ENCODE assay signal across 13 mouse cellular contexts in the genomic region with DNA sequence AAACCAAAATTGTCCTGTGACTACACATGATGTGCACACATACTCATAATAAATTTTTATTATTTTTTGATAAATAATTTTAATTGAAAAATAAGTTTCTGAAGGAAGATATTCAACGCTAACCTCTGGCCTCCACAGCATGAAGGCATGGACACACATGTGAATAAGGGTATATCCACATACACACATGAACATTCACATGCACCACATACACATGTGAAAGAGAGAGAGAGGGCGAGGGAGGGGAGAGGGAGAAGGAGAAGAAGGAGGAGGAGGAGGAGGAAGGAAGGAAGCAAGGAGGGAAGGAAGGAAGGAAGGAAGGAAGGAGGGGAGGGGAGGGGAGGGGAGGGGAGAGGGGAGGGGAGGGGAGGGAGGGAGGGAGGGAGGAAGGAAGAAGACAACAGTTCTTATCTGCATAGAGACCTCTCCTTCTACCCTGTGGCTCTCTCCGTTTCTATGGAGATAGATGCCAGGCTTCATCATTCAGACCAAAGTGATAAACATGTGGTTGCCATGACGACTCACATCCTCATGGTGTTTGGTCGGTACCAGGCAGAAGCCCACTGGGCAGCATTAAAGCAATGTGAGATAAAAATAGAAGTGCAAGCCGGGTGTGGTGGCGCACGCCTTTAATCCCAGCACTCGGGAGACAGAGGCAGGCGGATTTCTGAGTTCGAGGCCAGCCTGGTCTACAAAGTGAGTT. TPM values are rescaled to one million over a fixed set of nuclear protein-coding genes. Genes with fewer than 3 reads are reported as not detected.
A peak's percentile ranks its signal among the peaks of the same experiment; 100 is the strongest.
DNase-seq lines count a peak whose midpoint lies in the region; ATAC-seq lines count a peak whose summit lies in the region.
"Had no signal": no experiment of that assay in that cellular context is flagged by ENCODE, and none has a peak within 500 bp of the region (broad histone marks: within the 10 kb centered on the region; RNA-seq: fewer than 3 reads in every experiment).

No protein-coding gene starts in this region.

- H3K36me3 ChIP-seq in forebrain, embryonic 15.5 days = no peaks in the 10 kb centered on the region
- no peaks in the 10 kb centered on the region for H3K36me3 ChIP-seq in midbrain, embryonic 16.5 days (ENCODE audit: control insufficient read depth, insufficient read depth, low read length)
- H3K36me3 ChIP-seq: embryonic facial prominence, embryonic 13.5 days; limb, embryonic 12.5 days had no signal

- H3K4me3 ChIP-seq in forebrain, embryonic 15.5 days = no peak overlapping the region
- no peak overlapping the region for H3K4me3 ChIP-seq in midbrain, embryonic 16.5 days (ENCODE audit: low read depth, low read length)
- H3K4me3 ChIP-seq: embryonic facial prominence, embryonic 13.5 days; limb, embryonic 12.5 days had no signal

- no peaks in the 10 kb centered on the region for H3K9me3 ChIP-seq in forebrain, embryonic 15.5 days
- H3K9me3 ChIP-seq in midbrain, embryonic 16.5 days (replicated peaks; ENCODE audit: control insufficient read depth, low read length, poor library complexity, severe bottlenecking) = no peaks in the 10 kb centered on the region
- H3K9me3 ChIP-seq: embryonic facial prominence, embryonic 13.5 days; limb, embryonic 12.5 days had no signal

- H3K4me1 ChIP-seq in forebrain, embryonic 15.5 days = no peaks in the 10 kb centered on the region
- H3K4me1 ChIP-seq in midbrain, embryonic 16.5 days (ENCODE audit: control insufficient read depth, insufficient read depth, low read length) = no peaks in the 10 kb centered on the region; the same call in 1 of the 2 replicates

- intact Hi-C loops in gastrocnemius, postnatal 36 days (cut with DNase I) = no loop called here

- no peak overlapping the region for H3K9ac ChIP-seq in forebrain, embryonic 15.5 days (replicated peaks)
- H3K9ac ChIP-seq in midbrain, embryonic 16.5 days (ENCODE audit: low read depth, low read length) = no peak overlapping the region
- H3K9ac ChIP-seq: embryonic facial prominence, embryonic 13.5 days; limb, embryonic 12.5 days had no signal

- 66% methylated on average over 11 of the region's 11 CpGs for WGBS in forebrain, embryonic 15.5 days
- WGBS in midbrain, embryonic 16.5 days = 38% methylated on average over 10 of the region's 11 CpGs

- ATAC-seq in forebrain, embryonic 15.5 days (replicated peaks) = peak; percentile 71; the same call in 1 of the 2 replicates
- ATAC-seq in midbrain, embryonic 16.5 days = peak; percentile 97

- H3K27ac ChIP-seq in forebrain, embryonic 15.5 days (replicated peaks) = no peak overlapping the region
- no peak overlapping the region for H3K27ac ChIP-seq in midbrain, embryonic 16.5 days (ENCODE audit: low read length)
- H3K27ac ChIP-seq: embryonic facial prominence, embryonic 13.5 days had no signal

- H3K4me2 ChIP-seq in forebrain, embryonic 15.5 days (replicated peaks) = no peak overlapping the region
- H3K4me2 ChIP-seq in midbrain, embryonic 16.5 days (ENCODE audit: low read length) = no peak overlapping the region
- H3K4me2 ChIP-seq: embryonic facial prominence, embryonic 13.5 days; limb, embryonic 12.5 days had no signal

- H3K27me3 ChIP-seq in forebrain, embryonic 15.5 days = no peaks in the 10 kb centered on the region
- no peaks in the 10 kb centered on the region for H3K27me3 ChIP-seq in midbrain, embryonic 16.5 days (ENCODE audit: control insufficient read depth, insufficient read depth, low read depth, low read length)
- H3K27me3 ChIP-seq: embryonic facial prominence, embryonic 13.5 days; limb, embryonic 12.5 days had no signal

- peak; percentile 36 to 44 for DNase-seq in B cell, adult 2 months
- DNase-seq in ES-CJ7 (ENCODE audit: low read depth, low spot score) = peak; percentile 70
- DNase-seq in right cerebral cortex, postnatal 25 days = no peak
- DNase-seq in gastrocnemius, postnatal 36 days = no peak
- DNase-seq in gastrocnemius, adult 18-20 months (ENCODE audit: low spot score) = no peak
- DNase-seq: heart, postnatal 36 days; thymus, postnatal 36 days had no signal

RNA-seq across cellular contexts. Expression of gene Ap2s1, which starts 20.8 kb away (rescaled TPM):
- 395 and 401 TPM in 2 replicates for polyA plus RNA-seq in forebrain, embryonic 15.5 days (2015; fragmentation: Nextera tagmentation; extraction: Ambion mirVana)
- polyA plus RNA-seq in midbrain, embryonic 16.5 days (2015; fragmentation: Nextera tagmentation; extraction: Ambion mirVana) = 437 and 461 TPM in 2 replicates
- 10 to 100 TPM; 48.5 to 50.9 TPM for total RNA-seq in gastrocnemius, postnatal 36 days (2021)
- 10 to 100 TPM; 44.5 to 46.8 TPM for total RNA-seq in gastrocnemius, adult 18-20 months (2021)

RNA-seq across cellular contexts. Expression of gene Slc1a5, which starts 22.1 kb away (rescaled TPM):
- 10.0 and 13.6 TPM in 2 replicates for polyA plus RNA-seq in forebrain, embryonic 15.5 days (2015; fragmentation: Nextera tagmentation; extraction: Ambion mirVana)
- 10.1 and 10.7 TPM in 2 replicates for polyA plus RNA-seq in midbrain, embryonic 16.5 days (2015; fragmentation: Nextera tagmentation; extraction: Ambion mirVana)
- total RNA-seq in gastrocnemius, postnatal 36 days (2021) = 10 to 100 TPM; 15.2 to 18.6 TPM
- 10 to 100 TPM; 14.0 to 14.3 TPM for total RNA-seq in gastrocnemius, adult 18-20 months (2021)

RNA-seq across cellular contexts. Expression of gene Ceacam9, which starts 37.3 kb away (rescaled TPM):
- 0.13 and 0.18 TPM in 2 replicates for polyA plus RNA-seq in forebrain, embryonic 15.5 days (2015; fragmentation: Nextera tagmentation; extraction: Ambion mirVana)
- polyA plus RNA-seq in midbrain, embryonic 16.5 days (2015; fragmentation: Nextera tagmentation; extraction: Ambion mirVana) = 0.18 TPM in 1 of 2 replicates, not detected in the other
- not detected for total RNA-seq in gastrocnemius, postnatal 36 days (2021)
- not detected for total RNA-seq in gastrocnemius, adult 18-20 months (2021)
- total RNA-seq: heart, postnatal 36 days; layer of hippocampus, adult 18-20 months had no signal
- polyA plus RNA-seq: embryonic facial prominence, embryonic 13.5 days; limb, embryonic 12.5 days; lung, embryonic 16.5 days had no signal

RNA-seq across cellular contexts. Expression of gene Strn4, which starts 56.7 kb away (rescaled TPM):
- 185 and 193 TPM in 2 replicates for polyA plus RNA-seq in forebrain, embryonic 15.5 days (2015; fragmentation: Nextera tagmentation; extraction: Ambion mirVana)
- 185 and 199 TPM in 2 replicates for polyA plus RNA-seq in midbrain, embryonic 16.5 days (2015; fragmentation: Nextera tagmentation; extraction: Ambion mirVana)
- 10 to 100 TPM; 13.9 to 14.7 TPM for total RNA-seq in gastrocnemius, postnatal 36 days (2021)
- total RNA-seq in gastrocnemius, adult 18-20 months (2021) = 10 to 100 TPM in 1 of 2 experiments, 1 to 10 TPM in 1; 9.8 to 13.6 TPM

RNA-seq across cellular contexts. Expression of gene Fkrp, which starts 57.5 kb away (rescaled TPM):
- 28.2 and 29.0 TPM in 2 replicates for polyA plus RNA-seq in forebrain, embryonic 15.5 days (2015; fragmentation: Nextera tagmentation; extraction: Ambion mirVana)
- polyA plus RNA-seq in midbrain, embryonic 16.5 days (2015; fragmentation: Nextera tagmentation; extraction: Ambion mirVana) = 52.1 and 53.8 TPM in 2 replicates
- total RNA-seq in gastrocnemius, postnatal 36 days (2021) = 10 to 100 TPM; 45.3 to 50.1 TPM
- 10 to 100 TPM; 51.7 to 58.0 TPM for total RNA-seq in gastrocnemius, adult 18-20 months (2021)

Comparison
In these comparisons a context has a peak if more than half of its experiments do, and no peak if none do; other contexts are left out.
1. DNase-seq: peak in B cell, adult 2 months (2 of 2) and ES-CJ7 (single experiment); none in right cerebral cortex, postnatal 25 days (single experiment), gastrocnemius, postnatal 36 days (0 of 2) and gastrocnemius, adult 18-20 months (single experiment).